Mouse (Mus musculus): ENCODE measurements around the gene Drc1.

The Drc1 gene

GRCm38 (mm10) chr5:30287106-30287882 lies 6.1 kb downstream of the Drc1 start:
- no peak for DNase-seq

- no peak for DNase-seq
Observed at GRCm38 (mm10) chr5:30340815-30341214, 59.6 kb downstream of the Drc1 start.

GRCm38 (mm10) chr5:30341601-30342365 lies 60.6 kb downstream of the Drc1 start:
- no peak for DNase-seq

- no peak for DNase-seq
Observed at GRCm38 (mm10) chr5:30342601-30343015, 61.4 kb downstream of the Drc1 start.

GRCm38 (mm10) chr5:30343107-30343506 lies 61.9 kb downstream of the Drc1 start:
- peak; percentile 81 to 84 for DNase-seq

DNA sequence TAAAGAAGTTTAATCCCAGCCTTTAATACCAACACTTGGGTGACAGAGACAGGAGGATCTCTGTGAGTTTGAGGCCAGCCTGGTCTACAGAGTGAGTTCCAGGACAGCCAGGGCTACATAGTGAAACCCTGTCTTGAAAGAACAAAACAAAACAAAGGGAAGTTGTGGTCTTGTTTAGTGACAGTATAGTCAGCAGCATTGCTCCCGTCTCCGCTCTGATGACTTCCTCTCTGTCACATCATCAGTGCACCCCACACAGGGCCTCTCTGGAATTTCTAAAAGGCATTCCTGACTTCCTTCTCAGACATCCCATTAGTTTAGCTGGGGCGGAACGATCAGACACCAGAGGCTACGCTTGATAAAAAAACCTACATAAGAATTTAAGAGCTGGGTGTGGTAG lies 62.7 kb downstream of the Drc1 start:
- no peak for DNase-seq

- DNase-seq = no peak
Observed at GRCm38 (mm10) chr5:30353605-30354004, 72.4 kb downstream of the Drc1 start.

DNA sequence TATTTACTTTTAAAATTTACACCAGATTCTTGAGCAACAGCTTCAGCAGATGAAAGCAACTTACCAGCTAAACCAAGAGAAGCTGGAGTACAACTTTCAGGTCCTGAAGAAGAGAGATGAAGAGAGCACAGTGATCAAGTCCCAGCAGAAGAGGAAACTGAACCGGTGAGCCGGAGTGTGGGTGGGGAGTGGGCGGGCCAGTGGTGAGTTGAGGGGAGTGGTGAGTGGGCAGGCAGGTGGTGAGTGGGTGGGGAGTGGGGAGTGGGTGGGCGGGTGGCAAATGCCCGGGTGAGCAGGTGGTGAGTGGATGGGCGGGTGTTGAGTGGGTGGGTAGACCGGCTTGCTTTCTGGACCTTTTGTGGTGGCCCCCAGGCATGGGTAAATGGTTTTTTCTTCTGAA lies 73.9 kb downstream of the Drc1 start:
- DNase-seq = no peak

- no peak for DNase-seq
Observed at GRCm38 (mm10) chr5:30355559-30356159, 74.5 kb downstream of the Drc1 start.

DNA sequence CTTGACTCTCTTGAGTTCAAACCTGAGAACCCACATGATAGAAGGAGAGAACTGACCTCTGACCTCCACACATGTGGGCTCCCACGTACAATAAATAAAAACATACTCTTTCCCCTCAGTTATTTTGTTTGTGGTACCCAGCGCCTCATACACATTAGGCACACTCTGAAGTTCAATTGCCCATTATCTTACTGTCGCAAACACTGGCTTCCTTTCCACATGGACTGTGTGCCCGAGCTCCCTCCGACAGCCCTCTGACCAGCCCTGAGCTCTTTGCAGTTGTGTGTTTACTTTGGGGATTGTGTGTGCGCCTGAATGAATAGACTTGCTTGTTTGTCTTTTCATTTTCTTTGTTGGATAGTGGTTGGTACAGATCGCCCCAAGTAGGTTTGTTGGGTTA lies 75.5 kb downstream of the Drc1 start:
- no peak for DNase-seq

DNA sequence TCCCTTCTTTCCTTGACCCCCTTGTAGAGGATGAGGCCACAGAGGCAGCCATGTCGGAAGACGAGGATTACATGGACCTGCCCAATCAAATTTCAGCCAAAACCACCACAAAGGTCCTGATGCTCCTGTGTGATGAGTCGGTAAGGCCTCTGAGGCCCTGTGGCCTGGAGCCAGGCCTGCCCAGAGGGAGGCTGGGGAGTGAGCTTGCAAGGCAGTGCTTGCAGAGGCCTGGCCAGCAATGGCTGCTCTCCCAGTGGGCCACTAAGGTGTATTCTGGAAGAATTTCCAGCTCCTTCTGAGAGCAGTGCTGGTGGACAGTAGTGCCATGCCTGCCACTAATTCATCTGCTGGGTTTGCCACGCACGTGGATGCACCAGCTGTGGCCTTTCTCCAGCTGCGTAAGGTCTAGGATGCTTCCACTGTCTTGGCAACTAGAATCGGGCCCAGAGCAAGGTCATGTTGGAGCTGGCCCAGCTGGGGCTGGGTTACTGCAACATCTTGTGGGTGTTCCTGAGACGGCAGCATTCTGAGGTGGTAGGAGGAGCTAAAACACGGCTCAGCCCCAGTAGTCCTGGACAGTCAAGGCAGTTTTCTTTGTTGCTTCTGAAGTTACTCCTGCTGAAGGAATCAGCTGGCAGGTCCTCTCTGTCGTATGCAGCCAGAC lies 77.4 kb downstream of the Drc1 start:
- DNase-seq = peak in 1 of 2 experiments; percentile 17

DNA sequence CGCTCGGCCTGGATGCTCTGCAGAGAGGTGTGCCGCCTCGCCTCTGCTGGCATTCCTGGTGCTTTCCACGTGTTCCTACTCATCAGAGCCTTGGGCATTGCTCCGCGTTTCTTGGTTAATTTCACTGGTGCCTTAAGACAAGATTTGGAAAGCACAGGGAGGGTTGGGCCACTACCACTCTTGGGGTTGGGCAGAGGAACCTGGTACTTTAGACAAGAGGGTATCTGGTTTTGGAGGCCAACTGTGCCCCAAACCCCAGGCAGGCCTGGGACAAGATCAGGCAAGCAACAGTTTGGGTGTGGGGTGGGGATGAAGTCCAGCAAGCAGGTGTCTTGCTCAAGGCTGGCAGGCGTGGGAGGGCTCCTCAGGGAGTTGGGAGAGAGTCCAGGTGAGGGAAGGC lies 86.2 kb downstream of the Drc1 start:
- DNase-seq = no peak

GRCm38 (mm10) chr5:30369426-30369825 lies 88.2 kb downstream of the Drc1 start:
- DNase-seq = peak in 1 of 2 experiments; percentile 17

GRCm38 (mm10) chr5:30382876-30383275 lies 101.7 kb downstream of the Drc1 start:
- DNase-seq = peak in 1 of 2 experiments; percentile 10

DNA sequence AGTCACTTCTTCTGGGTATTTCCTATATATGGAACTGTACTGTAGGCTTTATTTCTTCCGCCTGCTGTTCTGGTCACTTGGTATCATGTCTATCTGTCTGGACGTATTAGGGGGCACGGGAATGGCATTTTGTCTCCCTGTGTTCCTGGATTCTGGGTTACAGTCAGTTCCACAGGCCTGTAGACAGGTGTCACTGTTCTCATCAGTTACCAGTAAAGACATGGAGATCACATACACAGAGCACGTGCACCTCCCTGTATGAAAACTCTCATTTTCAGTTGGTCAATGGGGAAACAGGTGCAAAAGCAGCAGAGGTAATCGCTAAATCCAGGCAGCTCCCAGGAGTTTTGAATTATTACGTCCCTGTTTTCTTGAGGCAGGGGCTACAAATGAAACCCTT lies 106.5 kb downstream of the Drc1 start:
- DNase-seq = no peak

GRCm38 (mm10) chr5:30389836-30390235 lies 108.6 kb downstream of the Drc1 start:
- no peak for DNase-seq

DNA sequence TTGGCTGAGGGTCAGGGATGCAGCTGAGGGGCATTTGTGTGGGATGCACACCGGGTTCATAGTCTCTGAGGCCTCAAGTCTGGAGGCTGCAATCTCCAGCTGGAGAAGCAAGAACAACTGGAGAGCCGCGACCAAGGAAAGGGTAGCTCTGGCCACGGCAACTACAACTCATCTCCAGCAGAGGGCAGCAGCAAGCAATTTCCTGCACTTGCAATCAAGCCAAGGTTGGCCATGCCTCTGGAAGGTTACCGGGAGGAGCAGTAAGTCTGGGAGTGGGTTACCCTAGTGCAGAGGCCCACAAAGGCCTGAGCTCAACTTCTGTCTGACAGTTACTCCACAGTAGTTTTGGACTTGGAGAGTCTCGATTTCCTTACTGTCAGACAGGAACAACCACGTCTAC lies 110.3 kb downstream of the Drc1 start:
- DNase-seq = peak; percentile 85 to 86

DNA sequence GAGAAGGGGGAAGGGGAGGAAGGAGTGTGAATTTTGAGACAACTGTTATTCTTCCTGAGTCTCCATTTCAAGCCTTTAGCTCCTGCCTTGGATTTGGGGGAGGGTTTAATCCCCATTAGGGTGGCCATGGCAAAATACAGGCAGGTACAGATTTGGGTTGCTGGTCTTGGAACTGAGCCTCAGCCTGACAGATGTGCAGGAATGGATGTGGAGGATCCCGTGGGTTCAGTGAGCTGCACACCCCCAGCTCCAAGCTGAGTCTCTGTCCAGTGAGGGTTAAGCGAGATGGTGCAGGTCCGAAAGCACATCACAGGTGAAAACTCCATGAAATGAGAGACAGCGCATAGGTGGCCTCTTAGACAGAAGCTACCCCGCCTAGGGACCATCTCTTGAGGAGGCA lies 119.3 kb downstream of the Drc1 start:
- DNase-seq = no peak

- no peak for DNase-seq
Observed at GRCm38 (mm10) chr5:30401165-30401564, 120.0 kb downstream of the Drc1 start.

- peak; percentile 36 to 51 for DNase-seq
Observed at GRCm38 (mm10) chr5:30406876-30407275, 125.7 kb downstream of the Drc1 start.

DNA sequence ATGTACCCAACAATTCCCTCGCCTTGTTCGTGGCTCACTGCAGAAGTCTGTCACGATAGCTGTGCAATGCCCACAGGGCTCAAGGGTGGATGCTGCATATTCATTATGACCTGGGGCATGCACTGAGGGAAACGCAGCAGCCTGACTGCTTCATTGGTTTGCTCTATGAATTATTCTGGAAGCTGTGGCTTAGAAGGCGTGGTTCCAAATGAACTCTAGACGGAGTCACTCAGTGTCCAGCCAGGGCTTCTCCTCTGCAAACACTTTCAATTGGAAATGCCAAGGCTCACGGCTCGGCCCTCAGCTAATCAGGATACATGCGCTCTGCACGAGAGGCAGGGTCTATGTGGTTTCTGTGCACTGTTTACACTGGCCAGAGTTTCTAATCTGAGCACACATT lies 130.3 kb downstream of the Drc1 start:
- no peak for DNase-seq

DNA sequence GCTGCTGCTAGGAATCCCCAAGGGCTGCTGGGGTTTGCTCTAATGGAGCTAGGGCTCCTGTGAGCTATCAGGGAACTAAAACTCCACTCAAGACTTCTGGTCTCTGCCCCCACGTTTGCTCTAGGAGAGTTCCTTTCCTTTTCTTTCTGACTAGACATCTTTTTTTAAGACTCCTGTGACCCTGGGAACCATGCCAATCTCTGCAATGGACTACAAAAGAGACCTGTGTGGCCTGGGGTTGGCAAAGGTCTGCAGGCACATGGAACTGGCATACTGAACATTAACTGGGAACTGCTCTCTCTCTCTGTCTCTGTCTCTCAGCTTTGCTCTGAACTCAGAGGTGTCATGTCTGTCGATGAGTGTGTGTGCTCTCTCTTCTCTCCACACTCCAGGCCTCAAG lies 134.2 kb downstream of the Drc1 start:
- DNase-seq = no peak

DNA sequence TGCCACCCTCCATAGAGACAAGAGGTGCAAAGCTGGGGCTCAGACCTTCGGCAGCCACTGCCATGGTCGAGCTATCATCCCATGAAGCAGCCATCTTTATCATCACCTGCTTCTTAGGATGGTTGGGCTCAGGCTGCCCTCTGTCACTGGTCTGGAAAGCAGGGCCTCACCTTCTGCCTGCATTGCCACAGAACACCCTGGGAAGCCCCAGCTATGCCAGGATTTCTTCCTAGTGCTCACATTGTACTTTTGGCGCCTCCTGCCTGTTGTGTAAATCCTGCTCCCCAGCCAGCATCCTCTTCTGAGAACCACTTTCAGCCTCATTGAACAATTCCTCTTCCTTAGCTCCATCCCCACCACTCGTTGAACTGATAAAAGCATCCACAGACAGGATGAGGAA lies 134.7 kb downstream of the Drc1 start:
- no peak for DNase-seq
